Mouse (Mus musculus) MEL-GATA-1-ER (cell line): ENCODE measurements at regions not wholly inside any gene's neighbourhood (a gene's known extent, or its start where the extent isn't known, plus 50 kb on each side); places are given as distances from the start of the nearest gene placed in this dataset.

Experiments
- DNase-seq: peaks from one replicate; pipeline ENCODE4 v3.0.0-alpha.2; 2012; ENCODE audit warnings: low read depth; ENCODE audit errors: extremely low read depth

DNA sequence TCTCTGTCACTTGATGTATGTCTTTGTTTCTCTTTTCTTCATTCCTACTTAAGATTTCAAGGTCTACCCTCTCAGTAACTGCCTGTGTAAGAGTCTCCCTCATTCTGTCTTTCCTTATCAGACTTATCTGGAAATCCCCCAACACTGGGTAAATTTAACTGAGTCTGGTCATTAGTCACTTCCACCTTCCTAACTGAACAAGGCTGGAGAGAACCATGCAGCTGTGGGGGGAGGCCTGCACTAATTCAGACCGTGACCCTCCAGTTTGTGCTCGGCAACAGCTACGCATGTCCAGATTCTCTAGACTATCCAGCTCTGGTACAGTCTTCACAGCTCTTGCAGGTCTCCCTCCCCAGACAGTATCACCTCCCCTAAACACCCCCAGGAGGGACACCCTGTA is 103.3 kb downstream of the Prox1 start:
- no peak for DNase-seq

GRCm38 (mm10) chr1:190066426-190066825 is 104.1 kb downstream of the Prox1 start:
- no peak for DNase-seq

- DNase-seq = no peak
Measured at GRCm38 (mm10) chr1:190061560-190062295, 108.8 kb downstream of the Prox1 start.

GRCm38 (mm10) chr1:190059025-190059424 is 111.5 kb downstream of the Prox1 start:
- no peak for DNase-seq

GRCm38 (mm10) chr1:190056931-190057330 is 113.6 kb downstream of the Prox1 start:
- no peak for DNase-seq

GRCm38 (mm10) chr1:190051903-190052302 is 118.6 kb downstream of the Prox1 start:
- DNase-seq = no peak

- no peak for DNase-seq
Measured at GRCm38 (mm10) chr1:190048521-190049170, 121.9 kb downstream of the Prox1 start.

DNA sequence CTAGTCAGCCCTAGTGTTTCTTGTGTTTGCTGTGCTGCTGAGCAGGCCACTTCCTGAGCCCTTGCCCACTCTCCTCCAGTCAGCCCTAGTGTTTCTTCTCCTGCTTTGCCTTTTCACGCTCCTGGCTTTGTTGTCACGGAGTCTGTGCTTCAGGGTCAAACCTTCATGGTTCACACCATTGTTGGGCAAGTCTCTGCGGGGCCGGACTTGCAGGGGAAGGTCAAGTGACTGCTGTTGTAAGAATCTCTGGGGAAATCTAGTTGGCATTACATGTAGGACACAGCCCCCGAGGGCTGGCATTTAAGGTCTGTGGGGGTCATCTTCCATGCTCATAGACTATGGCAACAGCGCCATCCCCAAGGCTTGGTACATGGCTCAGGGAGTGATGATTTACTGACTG is 123.3 kb downstream of the Prox1 start:
- DNase-seq = no peak

DNA sequence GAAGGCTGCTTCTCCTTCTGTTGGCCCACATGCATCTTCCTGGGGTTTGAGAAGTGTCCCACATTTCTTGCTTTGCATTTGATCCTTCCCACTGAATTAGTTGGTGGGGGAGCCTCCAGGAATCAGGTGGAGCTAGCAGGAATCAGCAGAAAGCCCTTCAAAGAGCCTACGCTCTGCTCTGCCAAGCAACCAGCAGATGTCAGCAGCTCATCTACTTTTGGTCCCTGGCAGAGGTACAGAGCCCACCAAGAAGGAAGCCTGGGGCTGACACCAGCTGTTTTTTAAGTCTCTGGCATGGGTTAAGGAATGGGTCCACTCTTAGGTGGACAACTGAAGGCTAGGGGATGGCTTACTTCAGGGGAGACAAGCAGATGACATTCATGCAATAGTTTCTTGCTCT is 123.6 kb upstream of the Smyd2 start:
- DNase-seq = no peak

GRCm38 (mm10) chr1:190044036-190044435 is 121.9 kb upstream of the Smyd2 start:
- DNase-seq = no peak

DNA sequence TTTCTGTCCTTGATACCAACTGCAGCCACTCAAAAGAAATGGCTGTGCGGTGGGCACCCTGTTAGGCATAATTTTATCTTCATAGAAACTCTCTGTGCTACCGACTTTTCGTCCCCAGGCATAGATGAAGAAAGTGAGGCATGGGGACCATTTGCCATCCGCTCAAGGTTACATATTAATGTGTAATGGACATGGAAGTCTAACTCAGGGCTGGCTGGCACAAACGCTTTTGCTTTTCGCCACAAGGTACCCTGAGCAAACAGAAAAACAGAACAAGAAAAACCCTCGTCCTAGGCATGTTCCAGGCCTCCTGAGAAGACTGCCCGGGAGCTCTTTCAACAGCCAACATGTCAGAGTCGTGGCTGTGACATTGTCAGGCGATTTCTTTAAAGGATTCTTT is 121.0 kb upstream of the Smyd2 start:
- no peak for DNase-seq

- no peak for DNase-seq
Measured at GRCm38 (mm10) chr1:190042197-190042596, 120.0 kb upstream of the Smyd2 start.

DNA sequence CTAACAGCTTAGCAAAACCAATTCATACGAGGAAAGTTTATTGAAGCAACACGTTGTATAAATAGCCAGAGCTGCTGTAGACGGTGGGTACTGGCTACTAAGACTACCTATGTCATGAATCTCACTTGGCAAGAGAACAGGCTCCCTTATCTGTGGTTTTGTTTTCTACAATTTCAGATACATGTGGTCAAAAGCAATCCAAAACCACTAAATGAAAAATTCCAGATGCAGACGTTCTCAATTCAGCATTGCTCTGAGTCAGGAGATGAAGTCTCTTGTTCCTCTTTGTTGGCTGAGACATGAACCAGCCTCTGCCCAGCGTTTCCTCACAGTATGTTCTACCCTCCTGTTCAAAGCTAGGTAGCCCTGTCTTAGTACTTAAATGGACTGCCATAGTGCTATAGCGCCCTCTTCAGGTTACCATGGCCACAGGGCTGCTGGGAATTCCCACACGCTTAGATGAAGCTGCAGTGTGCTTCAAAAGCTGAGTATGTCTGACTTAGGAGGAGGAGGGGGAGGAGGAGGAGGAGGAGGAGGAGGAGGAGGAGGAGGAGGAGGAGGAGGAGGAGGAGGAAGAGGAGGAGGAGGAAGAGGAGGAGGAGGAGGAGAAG is 119.0 kb upstream of the Smyd2 start:
- no peak for DNase-seq

DNA sequence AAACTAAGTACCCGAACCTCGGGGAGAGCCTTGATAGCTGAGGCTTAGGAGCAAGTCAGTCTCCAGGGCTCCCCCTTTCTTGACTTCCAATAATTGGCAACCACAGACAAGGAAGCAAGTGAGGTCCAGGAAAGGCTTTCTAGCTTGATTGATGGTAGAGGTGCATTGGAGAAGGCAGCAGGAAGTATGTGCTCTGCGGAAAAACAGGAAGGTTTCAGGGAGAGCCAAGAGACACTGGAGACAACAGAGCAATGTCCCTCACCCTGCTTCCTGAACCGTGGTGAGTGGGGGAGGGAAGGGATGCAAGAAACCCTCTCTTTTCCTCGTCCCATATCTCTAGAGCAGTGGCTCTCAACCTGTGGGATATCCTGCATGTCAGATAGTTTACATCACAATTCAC is 115.9 kb upstream of the Smyd2 start:
- no peak for DNase-seq

DNA sequence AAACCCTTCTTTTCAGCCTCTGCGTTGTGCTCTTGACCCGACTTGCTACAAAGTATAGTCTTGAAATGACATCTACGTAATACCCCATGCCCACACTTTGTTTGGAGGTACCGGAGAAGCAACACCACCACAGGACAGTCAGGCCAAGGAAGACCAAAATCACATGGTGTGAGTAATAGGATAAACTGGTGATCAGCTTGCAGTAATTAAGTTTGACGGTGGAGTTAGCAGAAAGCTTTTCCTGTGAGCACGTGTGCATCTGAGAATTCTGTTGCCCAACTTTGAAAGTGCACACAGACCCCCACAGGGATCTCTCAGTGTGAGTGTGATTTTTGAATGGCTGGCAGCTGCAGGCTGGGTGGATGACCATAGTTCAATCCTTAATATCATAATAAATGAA is 114.6 kb upstream of the Smyd2 start:
- no peak for DNase-seq

GRCm38 (mm10) chr1:190035935-190036334 is 113.8 kb upstream of the Smyd2 start:
- DNase-seq = no peak

DNA sequence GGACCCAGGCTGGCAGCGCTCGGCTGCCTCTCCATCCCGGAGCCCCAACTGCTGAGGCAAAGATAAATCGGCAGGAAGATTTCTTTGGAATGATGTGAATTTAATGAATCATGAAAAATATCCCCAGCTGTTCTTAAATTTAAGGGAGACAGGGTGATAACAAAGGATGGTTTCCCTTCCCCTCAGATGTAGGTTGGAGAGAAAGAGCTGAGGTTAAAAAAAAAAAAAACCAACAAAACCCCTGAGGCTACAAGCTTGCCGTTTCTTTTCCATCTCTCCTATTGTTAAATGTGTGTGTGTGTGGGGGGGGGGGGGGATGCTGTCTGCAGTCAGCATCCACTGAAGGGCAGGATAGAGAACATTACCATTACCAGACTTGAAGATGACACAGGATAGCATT is 111.9 kb upstream of the Smyd2 start:
- no peak for DNase-seq

DNA sequence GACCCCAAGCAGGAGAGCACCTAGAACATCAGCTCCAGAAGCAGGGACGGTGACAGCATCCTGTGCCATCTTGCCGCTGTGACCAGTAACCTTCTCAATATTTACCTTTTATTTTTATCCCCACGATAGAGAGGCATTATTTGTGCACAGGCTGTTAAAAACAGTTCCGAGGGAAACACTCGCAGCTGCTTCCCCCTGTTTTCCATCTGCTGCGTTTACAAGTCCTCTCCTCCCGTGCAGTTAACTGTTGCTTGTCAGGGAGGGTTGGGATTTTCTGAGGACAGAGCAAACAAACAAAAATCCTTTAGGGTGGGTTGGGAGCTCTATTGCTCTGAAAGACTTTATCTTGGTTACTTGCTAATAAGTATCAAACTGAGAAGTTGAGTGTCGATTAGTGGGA is 105.4 kb upstream of the Smyd2 start:
- no peak for DNase-seq

DNA sequence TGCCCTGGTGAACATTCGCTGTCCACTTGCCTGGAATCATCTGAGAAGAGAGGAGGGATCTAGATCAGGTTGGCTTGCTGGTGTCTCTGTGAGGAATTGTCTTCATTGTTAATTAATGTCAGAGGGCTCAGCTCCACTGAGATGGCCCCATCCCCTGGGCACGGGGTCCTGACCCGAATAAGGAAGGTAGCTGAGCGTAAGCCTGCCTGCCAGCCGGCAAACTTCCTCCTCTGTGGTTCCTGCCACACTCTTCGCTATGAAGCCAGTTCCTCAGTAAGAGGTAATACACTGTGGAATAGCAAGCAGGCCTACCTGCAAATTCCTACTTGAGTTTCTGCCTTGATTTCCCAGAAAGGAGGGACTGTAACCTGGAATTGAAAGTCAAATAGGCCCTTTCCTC is 87.3 kb upstream of the Smyd2 start:
- DNase-seq = no peak

GRCm38 (mm10) chr1:190007271-190007670 is 85.1 kb upstream of the Smyd2 start:
- no peak for DNase-seq

- no peak for DNase-seq
Measured at GRCm38 (mm10) chr1:190001084-190001483, 78.9 kb upstream of the Smyd2 start.

DNA sequence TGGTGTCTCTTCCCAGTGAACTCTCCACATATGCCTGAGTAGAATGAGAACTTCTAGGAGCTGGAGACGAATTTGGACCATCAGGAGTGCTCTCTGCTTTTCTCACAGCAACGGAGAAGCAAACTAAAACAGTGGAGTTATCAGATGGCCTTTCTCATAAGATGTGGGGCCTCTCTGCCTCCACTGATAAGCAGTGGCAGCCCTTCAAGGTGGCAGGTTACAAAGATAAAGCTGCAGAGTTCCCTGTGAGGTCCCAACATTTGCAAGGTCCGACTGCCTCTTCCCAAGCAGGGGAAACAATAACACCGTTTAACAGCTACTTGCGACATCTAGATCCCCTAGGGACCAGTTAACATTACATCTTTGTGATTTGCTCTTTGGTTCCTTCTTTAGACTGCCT is 71.5 kb upstream of the Smyd2 start:
- no peak for DNase-seq

GRCm38 (mm10) chr1:189993221-189993620 is 71.1 kb upstream of the Smyd2 start:
- DNase-seq = no peak
